Mouse (Mus musculus) heart, embryonic 10.5 days (tissue): ENCODE data around the gene Ptdss2. TPM values are rescaled to one million over a fixed set of nuclear protein-coding genes. Genes with fewer than 3 reads are reported as not detected.

Experiments used
- DNase-seq: peaks from one replicate; pipeline ENCODE4 v3.0.0-alpha.2; 2017; ENCODE audit warnings: low spot score
- H3K27ac ChIP-seq: fragments of 300-500 bp; sonication (generic); 2 replicates; pipeline ENCODE4 v1.5.1; 2016; ENCODE audit warnings: mild to moderate bottlenecking
- H3K27me3 ChIP-seq: fragments of 300-500 bp; sonication (generic); 2 replicates; pipeline ENCODE4 v1.6.1; 2016; ENCODE audit warnings: mild to moderate bottlenecking; ENCODE audit not compliant: poor library complexity, insufficient read depth, severe bottlenecking
- H3K36me3 ChIP-seq: fragments of 300-500 bp; sonication (generic); 2 replicates; pipeline ENCODE4 v1.6.1; 2016; ENCODE audit warnings: mild to moderate bottlenecking, moderate library complexity
- H3K4me1 ChIP-seq: fragments of 300-500 bp; sonication (generic); 2 replicates; pipeline ENCODE4 v1.6.1; 2016; ENCODE audit warnings: mild to moderate bottlenecking
- H3K4me3 ChIP-seq: fragments of 300-500 bp; sonication (generic); 2 replicates; pipeline ENCODE4 v1.5.1; 2016; ENCODE audit warnings: mild to moderate bottlenecking, moderate library complexity
- H3K9me3 ChIP-seq: fragments of 300-500 bp; sonication (generic); 2 replicates; pipeline ENCODE4 v1.6.1; 2016; ENCODE audit warnings: mild to moderate bottlenecking, moderate library complexity
- WGBS: fragments of 180-500 bp; shearing (Covaris S2); methylation state at CpG from one replicate; pipeline ENCODE4 v1.1.7; 2016; 5-methylcytosine and 5-hydroxymethylcytosine counted together
- polyA plus RNA-seq: library from polyadenylated mRNA; unstranded; fragments of >200 nt; fragmentation: Nextera tagmentation; extraction: Ambion mirVana; gene quantifications from 2 replicates; pipeline ENCODE4 v1.2.1, GENCODE M21; 2016

The Ptdss2 gene
- polyA plus RNA-seq, 1 experiment from 2014 or later, result 91.1 TPM

DNA sequence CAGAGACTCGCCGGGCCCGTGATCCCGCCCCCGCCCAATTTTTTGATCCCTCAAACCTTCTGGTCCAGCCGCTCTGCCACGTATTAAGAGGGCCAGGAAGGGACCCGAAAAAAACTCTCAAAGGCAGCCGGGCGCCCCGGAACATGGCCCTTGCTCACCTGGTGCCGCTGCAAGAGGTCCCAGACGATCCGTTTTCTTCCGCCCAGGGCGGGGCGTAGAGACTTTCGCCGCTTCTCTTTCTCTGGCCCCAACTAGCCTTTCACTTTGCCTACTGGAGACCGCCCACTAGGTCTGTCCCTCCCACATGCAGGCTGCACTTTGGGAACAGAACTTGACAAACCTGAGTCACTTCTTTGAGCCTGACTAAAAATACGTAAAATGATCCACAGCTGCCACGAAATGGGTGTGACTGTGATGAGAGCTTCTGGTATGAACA lies 46.4 kb downstream of the Ptdss2 start:
- H3K36me3 ChIP-seq, result peaks cover 28% of the 10 kb centered on the region
- peak overlapping the region; percentile 68 for H3K4me3 ChIP-seq
- H3K4me1 ChIP-seq, result peaks cover 37% of the 10 kb centered on the region
- H3K27ac ChIP-seq, result peak overlapping the region; percentile 85
- WGBS, result 2% methylated on average over 22 of the region's 22 CpGs
- DNase-seq, result peak; percentile 89
- no peaks in the 10 kb centered on the region for H3K9me3 ChIP-seq
- no peaks in the 10 kb centered on the region for H3K27me3 ChIP-seq

DNA sequence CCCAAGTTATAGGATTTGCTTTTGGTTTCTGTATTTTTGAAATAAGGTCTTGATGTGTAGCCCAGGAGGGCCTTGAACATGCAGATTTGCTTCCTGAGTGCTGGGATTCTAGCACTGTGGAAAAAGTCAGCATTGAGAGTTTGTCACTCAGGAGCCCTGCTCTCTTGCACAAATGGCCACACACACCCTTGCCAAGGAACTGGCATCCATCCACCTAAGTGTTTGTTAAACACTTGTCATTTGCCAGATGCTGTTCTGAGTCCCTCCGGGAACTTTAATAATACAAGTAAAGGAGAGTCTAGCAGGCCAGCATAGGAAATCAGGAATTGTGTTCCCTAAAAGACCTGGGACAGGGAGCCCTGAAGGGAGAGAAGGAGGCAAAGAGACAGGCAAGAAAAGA lies 47.1 kb downstream of the Ptdss2 start:
- H3K27ac ChIP-seq, result peak overlapping the region; percentile 85; the same call in 1 of the 2 replicates
- DNase-seq, result no peak
- 81% methylated on average over 1 of the region's 1 CpGs for WGBS
- no peak overlapping the region for H3K4me3 ChIP-seq
- H3K9me3 ChIP-seq, result no peaks in the 10 kb centered on the region
- peaks cover 20% of the 10 kb centered on the region for H3K36me3 ChIP-seq
- peaks cover 34% of the 10 kb centered on the region for H3K4me1 ChIP-seq
- H3K27me3 ChIP-seq, result no peaks in the 10 kb centered on the region

DNA sequence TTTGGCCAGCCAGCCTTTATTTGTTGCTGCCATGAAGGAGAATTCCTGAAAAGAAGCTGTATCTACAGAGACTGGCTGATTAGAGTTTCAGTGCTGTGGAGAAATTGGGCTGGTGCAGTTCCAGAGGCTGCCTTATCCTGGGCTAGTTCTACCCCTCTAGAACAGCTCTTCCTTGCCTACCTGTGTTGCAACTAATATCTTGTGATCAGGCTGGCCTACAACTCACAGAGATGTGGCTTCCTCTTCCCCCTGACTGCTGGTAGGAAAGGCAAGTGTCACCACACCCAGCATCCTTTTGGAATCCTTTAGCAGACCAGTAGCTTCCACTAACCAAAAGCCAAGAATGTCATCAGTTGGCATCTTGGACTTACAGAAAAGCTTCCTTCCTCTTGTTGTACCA lies 47.7 kb downstream of the Ptdss2 start:
- no peak for DNase-seq
- Histone ChIP-seq H3K4me3 (no peak overlapping the region), H3K27ac (no peak overlapping the region), H3K36me3 (peaks cover 14% of the 10 kb centered on the region), H3K9me3 (no peaks in the 10 kb centered on the region), H3K27me3 (no peaks in the 10 kb centered on the region), H3K4me1 (peaks cover 29% of the 10 kb centered on the region)

DNA sequence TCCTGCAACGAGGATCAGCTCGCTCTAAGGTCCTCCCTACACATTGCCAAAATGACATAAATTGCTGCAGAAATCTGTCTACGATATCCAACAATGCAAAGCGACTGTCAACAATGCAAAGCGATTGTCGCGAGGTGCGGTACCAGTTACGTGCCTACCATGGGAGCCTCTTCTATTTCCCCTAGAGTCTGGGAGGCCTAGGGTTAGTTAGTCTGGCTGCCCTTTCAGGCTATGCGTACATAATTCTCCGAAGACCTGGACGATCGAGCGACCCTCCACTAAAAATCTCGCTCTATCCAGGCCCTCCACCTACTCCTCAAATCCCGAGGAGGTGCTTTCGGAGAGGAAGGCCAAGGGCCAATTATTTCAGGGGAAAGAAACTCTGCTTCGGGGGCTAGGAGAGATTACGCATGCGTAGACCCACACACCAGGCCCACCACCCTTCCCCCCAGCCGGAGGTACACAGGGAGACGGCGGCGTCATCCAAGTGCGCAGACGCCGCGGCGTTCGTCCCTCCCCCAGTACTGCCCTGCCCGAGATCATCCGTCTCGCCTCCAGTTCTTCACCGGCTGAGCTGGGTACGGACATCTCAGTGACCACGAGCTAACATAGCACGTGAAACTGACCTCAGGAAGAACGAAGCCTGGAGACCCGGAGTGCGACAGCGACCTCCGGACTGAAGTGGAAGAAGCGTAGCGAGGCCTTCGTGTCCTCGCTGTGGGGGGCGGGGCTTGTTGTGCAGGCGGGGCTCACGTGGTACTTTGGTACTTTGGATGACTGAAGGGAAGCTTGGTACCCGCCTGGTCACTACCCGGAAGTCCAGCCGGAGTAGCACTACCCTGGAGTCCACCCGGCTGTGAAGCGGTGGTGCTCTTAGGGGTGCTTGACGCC lies 50.2 kb downstream of the Ptdss2 start, which contains the start of gene Rnh1:
Gene Rnh1, minus strand, starts transcription at position 742 of the 891 bp plus-strand sequence.
- DNase-seq, result peak; percentile 97
- Histone ChIP-seq H3K36me3 (no peaks in the 10 kb centered on the region), H3K4me1 (peaks cover 22% of the 10 kb centered on the region), H3K9me3 (no peaks in the 10 kb centered on the region), H3K27me3 (no peaks in the 10 kb centered on the region), H3K27ac (peak within 1 kb of the TSS; percentile 91), H3K4me3 (peak within 1 kb of the TSS; percentile 63)
- 4% methylated on average over 55 of the region's 55 CpGs for WGBS

- Histone ChIP-seq H3K4me1 (peaks cover 13% of the 10 kb centered on the region), H3K27ac (peak overlapping the region; percentile 91), H3K4me3 (peak overlapping the region; percentile 63), H3K27me3 (peaks cover 5% of the 10 kb centered on the region; the same call in 1 of the 2 replicates), H3K36me3 (no peaks in the 10 kb centered on the region), H3K9me3 (no peaks in the 10 kb centered on the region)
- no peak for DNase-seq
- 90% methylated on average over 5 of the region's 5 CpGs for WGBS
Measured at GRCm38 (mm10) chr7:141173323-141173850, 51.2 kb downstream of the Ptdss2 start.

DNA sequence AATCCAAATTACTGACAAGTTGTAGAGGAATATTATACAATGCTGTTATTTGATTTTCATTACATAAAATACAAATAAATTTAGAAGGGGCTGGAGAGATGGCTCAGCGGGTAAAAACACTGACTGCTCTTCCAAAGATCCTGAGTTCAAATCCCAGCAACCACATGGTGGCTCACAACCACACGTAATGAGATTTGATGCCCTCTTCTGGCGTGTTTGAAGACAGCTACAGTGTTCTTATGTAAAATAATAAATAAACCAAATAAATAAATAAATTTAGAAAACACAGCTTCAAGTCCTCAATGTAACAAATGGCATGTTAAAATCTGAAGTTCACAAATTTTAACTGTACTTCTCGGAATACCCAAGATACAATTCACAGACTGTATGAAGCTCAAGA lies 52.9 kb downstream of the Ptdss2 start:
- H3K27me3 ChIP-seq, result peaks cover 13% of the 10 kb centered on the region; the same call in 1 of the 2 replicates
- 82% methylated on average over 4 of the region's 4 CpGs for WGBS

GRCm38 (mm10) chr7:141176173-141176572 lies 54.0 kb downstream of the Ptdss2 start:
- Histone ChIP-seq H3K4me1 (peaks cover 8% of the 10 kb centered on the region), H3K4me3 (no peak overlapping the region), H3K36me3 (no peaks in the 10 kb centered on the region), H3K27me3 (peaks cover 13% of the 10 kb centered on the region; the same call in 1 of the 2 replicates), H3K27ac (no peak overlapping the region), H3K9me3 (no peaks in the 10 kb centered on the region)
- DNase-seq, result peak; percentile 93
- WGBS, result 5% methylated on average over 8 of the region's 8 CpGs

More for the DNA sequence above, 52.9 kb downstream of the Ptdss2 start:
- Histone ChIP-seq H3K4me3 (no peak overlapping the region), H3K27ac (no peak overlapping the region), H3K9me3 (no peaks in the 10 kb centered on the region), H3K4me1 (peaks cover 8% of the 10 kb centered on the region), H3K36me3 (no peaks in the 10 kb centered on the region)
- DNase-seq, result no peak

- peaks cover 41% of the 10 kb centered on the region for H3K36me3 ChIP-seq
- H3K4me1 ChIP-seq, result peaks cover 23% of the 10 kb centered on the region
- WGBS, result 58% methylated on average over 3 of the region's 3 CpGs
- H3K27me3 ChIP-seq, result no peaks in the 10 kb centered on the region
- H3K9me3 ChIP-seq, result no peaks in the 10 kb centered on the region
- no peak overlapping the region for H3K27ac ChIP-seq
- H3K4me3 ChIP-seq, result no peak overlapping the region
- DNase-seq, result no peak
Measured at GRCm38 (mm10) chr7:141188194-141188593, 66.0 kb downstream of the Ptdss2 start.

GRCm38 (mm10) chr7:141188733-141189132 lies 66.6 kb downstream of the Ptdss2 start:
- Histone ChIP-seq H3K4me1 (peaks cover 24% of the 10 kb centered on the region), H3K27ac (no peak overlapping the region), H3K27me3 (no peaks in the 10 kb centered on the region), H3K4me3 (no peak overlapping the region), H3K36me3 (peaks cover 41% of the 10 kb centered on the region), H3K9me3 (no peaks in the 10 kb centered on the region)
- 87% methylated on average over 3 of the region's 3 CpGs for WGBS
- no peak for DNase-seq

DNA sequence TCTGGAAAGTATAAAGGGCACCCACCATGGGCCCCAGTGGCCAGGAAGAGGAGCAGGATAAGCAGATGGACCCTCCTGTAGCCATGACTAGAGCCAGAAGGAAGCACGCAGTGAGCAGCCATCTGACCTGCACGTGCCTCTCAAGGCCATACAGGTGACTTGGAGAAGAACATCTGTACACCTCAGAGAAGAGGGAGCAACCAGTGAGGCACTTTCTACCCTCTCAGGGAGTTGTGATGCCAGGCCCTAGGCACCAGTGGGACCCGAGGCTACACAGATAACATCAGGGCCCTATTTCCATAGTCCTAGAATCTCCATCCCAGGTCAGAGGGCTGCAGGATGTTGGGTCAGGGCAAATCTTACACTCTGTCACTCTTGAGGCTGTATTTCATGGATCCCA lies 68.0 kb downstream of the Ptdss2 start:
- no peak for DNase-seq
- H3K4me1 ChIP-seq, result peaks cover 28% of the 10 kb centered on the region
- 90% methylated on average over 3 of the region's 3 CpGs for WGBS

DNA sequence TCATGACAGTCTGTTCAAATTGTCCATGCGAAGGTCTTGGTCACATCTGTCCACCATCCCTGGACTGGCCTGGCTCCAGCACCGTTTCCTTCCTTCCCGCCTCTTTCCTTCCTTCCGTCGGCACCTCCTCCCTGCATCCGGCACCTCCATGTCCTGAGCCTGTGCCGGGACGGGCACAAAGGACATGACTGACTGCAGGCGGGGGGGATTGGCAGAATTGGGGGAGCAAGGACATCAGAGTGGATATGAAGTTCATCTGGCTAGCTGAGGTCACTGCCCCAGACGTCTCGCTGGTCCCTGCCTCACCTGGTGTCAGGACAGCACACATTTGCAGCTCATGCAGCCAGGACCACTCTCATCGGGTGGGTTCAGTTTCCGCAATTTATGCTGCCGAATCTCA lies 68.9 kb downstream of the Ptdss2 start:
- DNase-seq, result no peak
- H3K4me3 ChIP-seq, result no peak overlapping the region
- WGBS, result 87% methylated on average over 14 of the region's 14 CpGs
- H3K27me3 ChIP-seq, result no peaks in the 10 kb centered on the region
- H3K9me3 ChIP-seq, result no peaks in the 10 kb centered on the region
- no peak overlapping the region for H3K27ac ChIP-seq
- peaks cover 28% of the 10 kb centered on the region for H3K4me1 ChIP-seq
- peaks cover 41% of the 10 kb centered on the region for H3K36me3 ChIP-seq

More for the DNA sequence above, 68.0 kb downstream of the Ptdss2 start:
- H3K27me3 ChIP-seq, result no peaks in the 10 kb centered on the region
- H3K4me3 ChIP-seq, result no peak overlapping the region
- peaks cover 41% of the 10 kb centered on the region for H3K36me3 ChIP-seq
- H3K9me3 ChIP-seq, result no peaks in the 10 kb centered on the region
- H3K27ac ChIP-seq, result no peak overlapping the region

- no peaks in the 10 kb centered on the region for H3K9me3 ChIP-seq
- peaks cover 41% of the 10 kb centered on the region for H3K36me3 ChIP-seq
- 91% methylated on average over 24 of the region's 24 CpGs for WGBS
- 0 out of 2 replicates have a peak overlapping the region, but pooled peaks have one; percentile 16 for H3K4me3 ChIP-seq
- H3K27ac ChIP-seq, result no peak overlapping the region
- peaks cover 4% of the 10 kb centered on the region; the same call in 1 of the 2 replicates for H3K27me3 ChIP-seq
- DNase-seq, result no peak
- H3K4me1 ChIP-seq, result peaks cover 28% of the 10 kb centered on the region
Measured at GRCm38 (mm10) chr7:141191796-141192685, 69.9 kb downstream of the Ptdss2 start.
